Mouse (Mus musculus): ENCODE results near the gene Mctp2.

The Mctp2 gene

GRCm38 (mm10) chr7:72080705-72081104 is 225.7 kb downstream of the Mctp2 start:
- DNase-seq: no peak

DNA sequence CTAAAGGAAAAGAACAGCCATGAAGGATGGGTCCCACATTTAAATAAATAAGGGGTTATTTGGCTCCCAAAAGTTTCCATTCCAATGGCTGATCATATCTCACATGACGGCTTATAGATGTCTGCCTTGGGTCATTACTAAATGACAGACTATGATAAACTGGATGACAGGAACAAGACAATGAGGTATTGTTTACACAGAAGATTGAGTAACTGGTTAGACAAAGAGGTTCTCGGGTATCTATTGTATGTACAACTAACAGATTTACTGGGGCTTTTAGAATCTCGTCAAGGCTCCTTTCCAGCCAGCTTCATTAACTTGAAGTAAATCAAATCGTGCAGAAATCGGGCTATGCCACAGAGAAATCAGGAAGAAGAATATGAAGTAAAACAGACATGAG is 227.5 kb downstream of the Mctp2 start:
- no peak for DNase-seq

DNA sequence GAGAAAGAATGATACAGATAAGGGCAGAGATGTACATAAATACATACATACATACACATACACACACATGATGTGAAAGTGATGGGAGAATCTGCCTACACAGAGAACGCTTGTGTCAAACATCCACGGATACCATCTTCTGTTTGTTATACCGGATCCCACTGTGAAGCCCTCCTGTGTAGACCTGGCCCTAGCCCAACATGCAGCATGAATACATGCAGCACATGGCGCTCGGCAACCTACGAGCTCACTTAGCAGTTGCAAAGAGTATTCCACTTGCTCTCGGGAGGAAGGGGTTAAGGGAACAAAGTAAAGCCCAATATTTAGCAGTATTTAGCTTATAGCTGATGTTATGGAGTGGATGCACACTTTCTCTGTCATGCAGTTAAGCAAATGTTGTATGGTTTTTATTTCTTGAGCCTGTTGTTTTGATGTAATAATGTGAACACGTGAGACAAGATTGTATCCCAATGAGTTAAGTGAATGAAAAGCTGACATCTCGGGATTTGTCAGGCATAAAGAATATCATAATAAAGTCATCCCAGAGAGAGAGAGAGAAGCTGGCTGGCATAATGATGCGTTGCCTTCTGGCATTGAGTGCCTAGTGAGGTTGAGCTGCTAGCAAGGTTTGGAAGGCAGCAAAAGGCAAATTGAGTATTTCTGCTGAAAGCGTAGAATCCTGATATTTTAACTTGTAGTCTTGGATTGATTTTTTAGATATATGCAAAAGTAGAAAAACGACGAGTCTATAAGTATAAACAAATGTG is 234.8 kb downstream of the Mctp2 start:
- no peak for DNase-seq

DNA sequence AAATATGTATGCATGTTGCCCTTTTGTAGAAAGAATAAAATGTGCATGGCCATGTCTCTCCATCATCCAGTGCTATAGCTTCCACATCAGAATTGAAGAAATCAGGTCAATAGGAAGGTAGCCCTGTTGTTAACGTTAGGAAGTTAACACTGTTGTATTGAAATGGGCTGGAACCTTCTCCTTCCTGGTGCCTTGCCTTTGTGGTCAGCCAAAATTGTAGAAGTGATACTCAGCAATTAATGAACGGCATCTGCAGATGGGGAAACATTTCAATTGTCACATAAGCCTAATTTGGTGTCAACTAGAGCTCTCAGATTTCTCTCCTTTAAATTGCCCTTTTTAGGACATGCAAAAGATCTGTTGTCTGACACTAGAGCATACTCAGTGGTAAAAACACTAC is 238.0 kb downstream of the Mctp2 start:
- DNase-seq: no peak

GRCm38 (mm10) chr7:72066352-72066751 is 240.1 kb downstream of the Mctp2 start:
- no peak for DNase-seq

DNA sequence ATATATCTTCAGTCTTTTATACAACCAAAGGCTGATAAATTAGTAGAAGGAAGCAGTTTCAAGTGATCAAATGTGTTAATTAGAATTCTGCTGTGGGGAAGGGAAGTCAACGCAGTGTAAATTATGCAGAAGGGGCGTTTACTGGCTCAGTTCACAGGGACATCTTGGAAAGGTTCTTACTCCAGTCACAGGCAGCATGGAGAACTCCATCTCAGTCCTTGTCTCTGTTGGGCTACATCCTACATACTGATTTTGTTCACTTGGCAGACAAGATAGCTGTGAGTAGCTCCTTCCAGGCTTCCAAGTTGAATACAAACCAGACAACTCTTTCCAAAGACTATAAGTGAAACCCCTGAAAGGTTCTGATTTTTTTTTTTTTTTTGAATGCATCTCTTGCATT is 254.6 kb downstream of the Mctp2 start:
- no peak for DNase-seq

DNA sequence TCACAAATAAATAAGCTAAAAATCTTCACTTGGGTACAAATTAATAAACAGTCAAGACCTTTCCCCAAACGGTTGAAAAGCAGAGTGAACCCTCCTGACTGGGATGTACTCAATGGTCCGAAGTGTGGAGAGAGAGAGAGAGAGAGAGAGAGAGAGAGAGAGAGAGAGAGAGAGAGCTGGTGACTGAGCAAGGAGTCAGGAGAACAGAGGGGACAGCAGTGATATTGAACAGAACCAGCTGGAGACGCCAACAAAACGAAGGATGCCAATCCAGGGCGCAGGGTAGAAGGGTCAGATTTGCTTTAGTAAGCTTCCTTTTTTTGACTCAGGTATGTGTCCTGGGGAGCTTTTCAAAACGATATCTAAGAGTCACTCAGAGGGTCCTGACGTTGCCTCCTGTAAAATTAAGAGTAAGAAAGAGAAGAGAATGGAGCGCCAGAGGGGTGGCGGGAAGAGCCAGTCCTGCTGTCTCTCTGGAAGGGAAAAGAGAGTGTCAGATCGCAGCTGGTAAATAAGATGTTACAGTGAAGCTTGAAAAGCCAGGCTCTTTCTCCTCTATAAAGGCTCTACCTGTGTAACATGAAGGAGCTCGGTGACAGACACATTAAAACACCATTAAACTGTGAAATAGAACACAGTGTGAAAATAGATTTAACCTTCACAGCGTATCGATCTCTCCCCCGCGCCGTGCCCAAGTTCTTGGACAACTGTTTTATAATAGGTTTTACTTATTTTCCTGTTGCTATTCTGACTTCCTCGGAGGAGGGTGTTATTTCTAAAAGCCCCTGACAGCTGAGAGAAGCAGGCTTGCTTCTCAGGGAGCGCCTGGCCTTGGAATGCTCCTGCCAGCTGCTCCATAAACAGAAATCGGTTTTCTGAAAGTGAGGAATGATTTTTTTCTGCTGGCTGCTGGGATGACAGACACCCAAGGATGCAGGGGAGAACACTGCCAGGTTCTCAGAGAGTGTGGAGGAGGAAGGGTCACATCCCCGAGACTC is 258.5 kb downstream of the Mctp2 start:
- no peak for DNase-seq
